Mouse (Mus musculus): ENCODE measurements around the gene 4930513O06Rik.

The 4930513O06Rik gene

DNA sequence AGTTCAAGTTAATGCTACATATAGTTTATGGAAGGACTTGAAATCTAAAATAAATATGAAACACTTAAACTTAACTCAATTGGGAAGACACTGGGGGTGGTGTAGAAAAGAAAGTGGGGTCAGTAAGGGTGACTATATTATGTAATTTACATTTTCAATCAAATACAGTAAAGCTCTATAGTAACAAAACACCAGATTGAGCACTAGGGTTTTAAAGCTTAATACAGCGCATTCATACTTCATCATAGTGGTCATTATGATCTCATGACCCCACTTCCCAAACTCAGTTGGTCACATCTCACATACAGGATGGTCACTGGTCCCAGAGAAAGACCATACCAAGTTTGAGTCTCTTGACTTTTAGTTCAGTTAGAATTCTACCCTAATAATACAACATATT lies at the start of gene 4930513O06Rik:
TSS of gene 4930513O06Rik (plus strand) at position 301 of the 400 bp plus-strand sequence.
- CTCF ChIA-PET: no interaction called here

DNA sequence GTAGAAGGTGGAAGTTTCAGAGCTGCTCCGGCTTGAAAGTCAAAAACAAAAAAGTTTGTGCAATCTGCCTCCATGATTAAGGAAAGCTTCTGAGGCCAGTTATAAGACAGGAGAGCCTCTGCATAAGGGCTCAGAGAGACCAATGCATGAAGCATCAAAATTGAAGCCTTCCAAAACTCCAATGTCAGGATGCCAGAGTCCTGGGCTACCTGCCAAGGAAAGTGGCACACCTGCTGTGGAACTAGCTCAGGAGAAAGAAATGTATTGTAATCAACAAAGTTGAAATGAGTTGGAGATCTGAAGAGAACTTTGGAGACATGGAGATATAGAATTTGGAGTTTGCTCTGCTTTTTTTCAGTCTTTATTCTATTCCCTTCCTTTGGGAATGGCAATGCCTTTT lies 48.4 kb upstream of the 4930513O06Rik start:
- CTCF ChIA-PET: no interaction called here

DNA sequence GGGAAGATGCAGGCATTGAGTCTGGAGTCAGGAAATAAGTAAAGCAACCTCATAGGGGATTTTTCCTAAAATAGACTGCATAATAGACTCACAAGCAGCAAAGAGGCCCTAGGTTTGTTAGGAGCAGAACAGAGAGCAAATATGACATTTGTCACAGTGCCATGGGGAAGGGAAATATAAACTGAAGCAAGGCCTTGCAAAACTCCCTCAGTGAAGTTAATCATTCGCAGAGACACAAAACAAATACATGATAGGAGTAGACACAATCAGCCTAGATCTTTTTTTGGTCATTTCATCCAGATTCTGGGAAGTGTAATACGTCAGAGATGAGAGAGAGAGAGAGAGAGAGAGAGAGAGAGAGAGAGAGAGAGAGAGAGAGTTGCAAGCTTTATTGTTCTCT lies 46.7 kb upstream of the 4930513O06Rik start:
- CTCF ChIA-PET: no interaction called here

- CTCF ChIA-PET: no interaction called here
Observed at GRCm38 (mm10) chrX:139041148-139041547, 44.9 kb upstream of the 4930513O06Rik start.

DNA sequence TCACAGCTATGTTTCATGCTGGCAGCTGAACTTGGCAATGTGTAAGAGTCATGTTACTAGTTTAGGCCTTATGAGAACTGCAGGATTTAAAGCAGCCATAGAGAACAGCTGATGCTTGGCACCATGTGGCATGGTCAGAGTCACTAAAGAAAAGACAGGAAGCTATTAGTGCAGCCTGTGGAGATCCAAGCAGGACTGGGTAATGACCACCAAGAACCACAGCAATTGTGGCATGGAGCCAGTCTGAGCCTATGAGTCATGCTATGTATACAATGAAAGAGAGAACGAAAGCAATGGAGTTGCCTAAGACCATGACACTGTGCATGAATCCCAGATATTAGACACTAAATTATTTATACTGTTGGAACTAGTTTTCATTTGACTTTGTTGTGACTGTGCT lies 34.1 kb upstream of the 4930513O06Rik start:
- CTCF ChIA-PET: no interaction called here

GRCm38 (mm10) chrX:139053149-139053548 lies 32.9 kb upstream of the 4930513O06Rik start:
- CTCF ChIA-PET: no interaction called here

- CTCF ChIA-PET: no interaction called here
Observed at GRCm38 (mm10) chrX:139064078-139064477, 22.0 kb upstream of the 4930513O06Rik start.

DNA sequence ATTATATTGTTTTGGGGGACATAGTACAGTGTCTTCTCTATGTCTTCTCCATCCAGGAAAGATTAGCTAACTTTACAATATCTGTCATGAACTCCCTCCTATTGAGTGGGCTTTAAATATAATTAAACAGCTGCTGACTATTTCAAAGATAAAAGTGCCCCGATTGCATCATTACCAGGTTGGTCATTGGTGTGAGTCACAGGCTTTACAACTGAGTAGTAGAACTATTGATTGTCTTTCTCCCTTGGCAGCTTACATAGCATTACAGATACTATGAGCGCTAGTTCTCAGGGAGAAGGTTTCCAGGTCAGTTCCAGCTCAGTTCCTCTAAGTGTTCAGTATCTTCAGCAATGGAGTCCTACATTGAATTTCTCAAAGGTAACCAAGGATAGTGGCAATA lies 7.5 kb upstream of the 4930513O06Rik start:
- CTCF ChIA-PET: no interaction called here

- CTCF ChIA-PET: no interaction called here
Observed at GRCm38 (mm10) chrX:139085077-139085476, 966 bp upstream of the 4930513O06Rik start, which contains the start of gene Serpina7. Gene Serpina7, minus strand, starts transcription at chrX:139085236.

DNA sequence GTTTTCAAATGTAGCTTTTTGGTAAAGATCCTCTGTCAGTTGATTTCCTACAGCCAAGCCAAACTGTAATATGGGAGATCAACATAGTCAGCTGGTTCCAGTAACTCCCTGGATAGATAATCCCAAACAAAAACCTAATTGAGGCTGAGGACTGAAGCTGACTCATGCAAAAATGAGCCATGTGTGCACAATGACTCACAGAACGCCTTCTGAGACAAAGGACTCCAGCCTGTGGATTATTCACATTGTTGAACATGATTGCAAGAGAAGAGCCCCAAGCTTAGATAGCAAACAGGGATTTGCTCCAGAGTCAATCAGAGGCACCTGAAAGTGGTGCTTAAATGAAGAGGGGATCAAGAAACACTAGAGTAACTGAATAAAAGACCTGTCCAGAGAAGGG lies 11.2 kb downstream of the 4930513O06Rik start:
- CTCF ChIA-PET: no interaction called here

DNA sequence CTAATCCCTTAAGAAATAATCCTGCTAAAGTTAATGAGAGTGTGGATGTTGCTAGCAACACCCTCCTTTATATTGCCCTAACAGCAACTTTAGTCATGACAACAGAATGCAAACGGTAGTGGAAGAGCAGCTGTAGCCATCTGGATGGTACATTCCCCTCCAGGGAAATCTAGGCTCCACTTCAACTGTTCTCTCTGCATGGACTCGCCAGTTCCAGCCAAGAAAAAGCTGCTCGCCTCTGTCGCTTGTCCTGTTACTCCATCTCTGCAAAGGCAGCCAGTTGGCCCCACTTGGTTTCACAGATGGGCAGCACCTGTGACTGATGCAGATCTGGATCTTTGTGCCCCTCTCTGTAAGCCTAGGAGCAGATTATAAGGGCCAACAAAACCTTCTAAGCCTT lies 48.0 kb downstream of the 4930513O06Rik start:
- CTCF ChIA-PET: no interaction called here
